Mouse (Mus musculus) forebrain, embryonic 13.5 days (tissue): ENCODE data around the gene Mab21l1. TPM values are rescaled to one million over a fixed set of nuclear protein-coding genes. Genes with fewer than 3 reads are reported as not detected.
A peak's percentile ranks its signal among the peaks of the same experiment; 100 is the strongest.

Experiments used
- ATAC-seq: fragments of 200-750 bp; cut with Nextera tagmentation; 2 replicates; pipeline ENCODE4 v1.8.0; 2017
- H3K27ac ChIP-seq: fragments of 300-500 bp; sonication (generic); 2 replicates; pipeline ENCODE4 v1.5.1; 2015; ENCODE audit warnings: inconsistent platforms, mild to moderate bottlenecking, moderate library complexity
- H3K27me3 ChIP-seq: fragments of 300-500 bp; sonication (generic); 2 replicates; pipeline ENCODE4 v1.6.1; 2015; ENCODE audit warnings: mild to moderate bottlenecking, inconsistent platforms
- H3K36me3 ChIP-seq: fragments of 300-500 bp; sonication (generic); 2 replicates; pipeline ENCODE4 v1.6.1; 2015; ENCODE audit warnings: mild to moderate bottlenecking, inconsistent platforms; ENCODE audit not compliant: poor library complexity, severe bottlenecking
- H3K4me1 ChIP-seq: fragments of 300-500 bp; sonication (generic); 2 replicates; pipeline ENCODE4 v1.6.1; 2015; ENCODE audit warnings: inconsistent platforms
- H3K4me2 ChIP-seq: fragments of 300-500 bp; sonication (generic); 2 replicates; pipeline ENCODE4 v1.6.1; 2015; ENCODE audit warnings: inconsistent platforms, mild to moderate bottlenecking, moderate library complexity
- H3K4me3 ChIP-seq: fragments of 300-500 bp; sonication (generic); 2 replicates; pipeline ENCODE4 v1.5.1; 2015; ENCODE audit warnings: mild to moderate bottlenecking, inconsistent platforms
- H3K9ac ChIP-seq: fragments of 300-500 bp; sonication (generic); 2 replicates; pipeline ENCODE4 v1.6.1; 2015; ENCODE audit warnings: mild to moderate bottlenecking, inconsistent platforms
- H3K9me3 ChIP-seq: fragments of 300-500 bp; sonication (generic); replicated peaks from 2 replicates; pipeline ENCODE4 v1.6.1; 2016; ENCODE audit warnings: inconsistent platforms
- WGBS: fragments of 180-500 bp; shearing (Covaris S2); methylation state at CpG from one replicate; pipeline ENCODE4 v1.1.7; 2015; 5-methylcytosine and 5-hydroxymethylcytosine counted together
- polyA plus RNA-seq: library from polyadenylated mRNA; unstranded; fragments of >200 nt; fragmentation: Nextera tagmentation; extraction: Ambion mirVana; gene quantifications from 2 replicates; pipeline ENCODE4 v1.2.1, GENCODE M21; 2015

Gene Mab21l1
- polyA plus RNA-seq, 1 experiment from 2014 or later: 16.1 TPM

- 3% methylated on average over 11 of the region's 11 CpGs for WGBS
- H3K4me1 ChIP-seq: peaks cover 47% of the 10 kb centered on the region
- H3K4me2 ChIP-seq: peak overlapping the region; percentile 20
- no peak overlapping the region for H3K9ac ChIP-seq
- no peak overlapping the region for H3K4me3 ChIP-seq
- no peaks in the 10 kb centered on the region for H3K9me3 ChIP-seq
- no peaks in the 10 kb centered on the region for H3K36me3 ChIP-seq
- peaks cover 53% of the 10 kb centered on the region for H3K27me3 ChIP-seq
- peak; percentile 82 for ATAC-seq
- H3K27ac ChIP-seq: peak overlapping the region; percentile 49
These were observed 26.3 kb upstream of the Mab21l1 start for GRCm38 (mm10) chr3:55755805-55756601.

DNA sequence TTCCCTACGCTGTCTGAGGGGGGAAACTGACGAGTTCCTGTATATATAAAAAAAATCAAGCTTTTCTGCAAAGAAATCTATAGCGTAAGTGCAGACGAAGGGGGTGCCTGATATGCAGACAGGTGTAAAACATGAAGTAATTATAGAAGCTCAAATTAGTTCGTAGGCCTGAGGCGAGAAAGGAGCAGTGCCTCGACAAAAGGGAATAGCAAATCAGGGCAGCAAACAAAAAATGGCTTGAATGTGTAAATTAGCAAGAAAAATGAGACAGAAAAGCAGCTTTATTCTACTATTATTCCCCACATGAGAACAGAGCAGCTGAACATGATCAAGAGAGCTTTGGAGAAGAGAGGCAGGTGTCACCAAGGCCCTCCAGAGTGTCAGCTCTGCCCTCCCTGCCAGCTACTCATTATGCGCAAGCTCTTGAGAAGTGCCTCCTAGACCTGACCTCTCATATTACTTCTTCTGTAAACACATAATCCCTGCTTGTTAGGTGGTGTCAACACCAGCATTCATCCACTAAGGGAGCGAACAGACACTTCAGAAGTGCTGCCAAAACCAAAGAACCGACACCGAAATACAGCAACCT, 25.6 kb upstream of the Mab21l1 start:
- no peak overlapping the region for H3K9ac ChIP-seq
- peak overlapping the region; percentile 20 for H3K4me2 ChIP-seq
- H3K27ac ChIP-seq: peak overlapping the region; percentile 49
- peaks cover 60% of the 10 kb centered on the region for H3K27me3 ChIP-seq
- no peak overlapping the region for H3K4me3 ChIP-seq
- no peaks in the 10 kb centered on the region for H3K9me3 ChIP-seq
- no peaks in the 10 kb centered on the region for H3K36me3 ChIP-seq
- 9% methylated on average over 11 of the region's 11 CpGs for WGBS
- peak; percentile 79 for ATAC-seq
- peaks cover 40% of the 10 kb centered on the region for H3K4me1 ChIP-seq

DNA sequence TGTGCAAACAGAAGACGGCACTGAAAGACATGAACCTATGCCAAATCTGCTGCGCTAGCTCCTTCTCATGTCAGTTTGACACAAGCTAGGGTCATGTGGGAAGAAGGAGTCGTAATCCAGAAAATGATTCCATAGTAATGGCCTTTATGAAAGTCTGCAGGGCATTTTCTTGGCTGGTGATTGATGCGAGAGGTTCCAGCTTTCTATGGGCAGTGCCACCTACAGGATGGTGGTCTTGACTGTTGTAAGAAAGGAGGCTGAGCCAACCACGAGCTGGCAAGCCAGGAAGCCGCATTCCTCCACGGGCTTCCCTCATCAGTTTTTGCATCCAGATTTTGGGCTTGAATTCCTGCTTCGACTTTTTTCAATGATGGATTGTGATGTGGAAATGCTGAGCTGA, 24.0 kb upstream of the Mab21l1 start:
- Histone ChIP-seq H3K9ac (no peak overlapping the region), H3K4me1 (peaks cover 40% of the 10 kb centered on the region), H3K27ac (peak overlapping the region; percentile 31; the same call in 1 of the 2 replicates), H3K4me2 (no peak overlapping the region), H3K9me3 (no peaks in the 10 kb centered on the region), H3K4me3 (no peak overlapping the region), H3K36me3 (no peaks in the 10 kb centered on the region), H3K27me3 (peaks cover 61% of the 10 kb centered on the region)
- no peak for ATAC-seq
- whole genome bisulfite sequencing: 45% methylated on average over 8 of the region's 8 CpGs

GRCm38 (mm10) chr3:55763591-55763990, 18.7 kb upstream of the Mab21l1 start:
- Histone ChIP-seq H3K4me3 (no peak overlapping the region), H3K9ac (no peak overlapping the region), H3K4me2 (no peak overlapping the region), H3K36me3 (no peaks in the 10 kb centered on the region), H3K4me1 (no peaks in the 10 kb centered on the region), H3K27me3 (peaks cover 75% of the 10 kb centered on the region), H3K9me3 (no peaks in the 10 kb centered on the region), H3K27ac (no peak overlapping the region)
- no peak for ATAC-seq
- 16% methylated on average over 8 of the region's 8 CpGs for WGBS

DNA sequence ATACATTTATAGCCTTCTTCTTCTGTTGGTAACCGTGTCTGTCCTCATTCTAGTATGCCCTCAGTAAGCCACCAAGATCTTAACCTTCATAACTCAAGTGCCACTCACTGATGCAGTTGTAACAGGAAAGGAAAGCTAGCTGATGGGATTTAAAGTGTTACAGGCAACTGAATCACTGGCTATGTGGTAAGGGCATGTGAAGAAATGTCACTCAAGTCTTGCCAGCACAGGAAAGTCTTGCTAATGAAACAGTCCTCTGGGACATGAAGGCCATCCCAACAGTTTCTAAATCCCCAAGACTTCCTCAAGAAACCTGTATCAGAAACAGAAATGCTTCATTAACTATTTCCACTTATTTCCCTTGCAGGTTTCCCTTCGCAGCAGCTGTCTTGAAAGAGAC, 13.7 kb upstream of the Mab21l1 start:
- ATAC-seq: no peak
- H3K4me3 ChIP-seq: no peak overlapping the region
- no peaks in the 10 kb centered on the region for H3K4me1 ChIP-seq
- no peaks in the 10 kb centered on the region for H3K36me3 ChIP-seq
- H3K9ac ChIP-seq: no peak overlapping the region
- peaks cover 35% of the 10 kb centered on the region for H3K27me3 ChIP-seq
- no peak overlapping the region for H3K4me2 ChIP-seq
- WGBS: 89% methylated on average over 2 of the region's 2 CpGs
- no peak overlapping the region for H3K27ac ChIP-seq
- H3K9me3 ChIP-seq: no peaks in the 10 kb centered on the region

- no peaks in the 10 kb centered on the region for H3K9me3 ChIP-seq
- no peak overlapping the region for H3K27ac ChIP-seq
- H3K27me3 ChIP-seq: peaks cover 29% of the 10 kb centered on the region
- no peak overlapping the region for H3K4me2 ChIP-seq
- no peak for ATAC-seq
- WGBS: 46% methylated on average over 2 of the region's 2 CpGs
- H3K36me3 ChIP-seq: no peaks in the 10 kb centered on the region
- H3K4me3 ChIP-seq: no peak overlapping the region
- H3K9ac ChIP-seq: no peak overlapping the region
- peaks cover 3% of the 10 kb centered on the region; the same call in 1 of the 2 replicates for H3K4me1 ChIP-seq
These were observed 13.0 kb upstream of the Mab21l1 start for GRCm38 (mm10) chr3:55769308-55769707.

- H3K4me2 ChIP-seq: no peak overlapping the region
- peak; percentile 57; the same call in 1 of the 2 replicates for ATAC-seq
- peaks cover 27% of the 10 kb centered on the region for H3K27me3 ChIP-seq
- H3K36me3 ChIP-seq: no peaks in the 10 kb centered on the region
- H3K4me3 ChIP-seq: no peak overlapping the region
- 61% methylated on average over 6 of the region's 6 CpGs for WGBS
- H3K4me1 ChIP-seq: peaks cover 8% of the 10 kb centered on the region
- no peak overlapping the region for H3K9ac ChIP-seq
- H3K9me3 ChIP-seq: no peaks in the 10 kb centered on the region
- H3K27ac ChIP-seq: no peak overlapping the region
These were observed 8.1 kb upstream of the Mab21l1 start for GRCm38 (mm10) chr3:55774203-55774602.

DNA sequence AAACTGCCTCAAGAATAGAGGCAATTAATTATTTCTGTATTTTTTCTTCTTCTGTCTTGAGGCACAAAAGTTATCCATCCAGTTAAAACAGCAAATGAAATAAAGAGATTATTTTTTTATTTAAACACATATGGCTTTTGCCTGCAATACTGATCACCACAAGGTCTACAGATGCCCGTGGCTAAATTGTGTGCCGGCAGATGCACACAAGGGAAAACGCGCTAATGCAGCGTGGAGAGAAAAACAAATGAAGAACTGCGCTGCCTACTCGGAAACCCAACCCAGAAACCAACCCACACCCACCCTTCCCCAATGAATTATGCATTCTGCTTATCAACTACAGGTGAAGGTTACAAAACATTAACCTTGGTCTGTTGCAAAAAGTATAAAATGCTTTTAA, 7.1 kb upstream of the Mab21l1 start:
- no peak overlapping the region for H3K4me3 ChIP-seq
- WGBS: 69% methylated on average over 7 of the region's 7 CpGs
- peaks cover 34% of the 10 kb centered on the region for H3K27me3 ChIP-seq
- H3K4me2 ChIP-seq: no peak overlapping the region
- peaks cover 14% of the 10 kb centered on the region for H3K4me1 ChIP-seq
- no peak overlapping the region for H3K9ac ChIP-seq
- ATAC-seq: no peak
- H3K36me3 ChIP-seq: no peaks in the 10 kb centered on the region
- no peak overlapping the region for H3K27ac ChIP-seq
- no peaks in the 10 kb centered on the region for H3K9me3 ChIP-seq

GRCm38 (mm10) chr3:55775753-55776152, 6.6 kb upstream of the Mab21l1 start:
- Histone ChIP-seq H3K4me3 (no peak overlapping the region), H3K9me3 (no peaks in the 10 kb centered on the region), H3K4me1 (peaks cover 19% of the 10 kb centered on the region), H3K36me3 (no peaks in the 10 kb centered on the region), H3K27me3 (peaks cover 40% of the 10 kb centered on the region), H3K4me2 (no peak overlapping the region), H3K27ac (no peak overlapping the region), H3K9ac (no peak overlapping the region)
- ATAC-seq: no peak
- 91% methylated on average over 6 of the region's 6 CpGs for WGBS

- H3K4me1 ChIP-seq: peaks cover 31% of the 10 kb centered on the region
- H3K27me3 ChIP-seq: peaks cover 54% of the 10 kb centered on the region
- 44% methylated on average over 4 of the region's 4 CpGs for WGBS
- no peaks in the 10 kb centered on the region for H3K9me3 ChIP-seq
- no peak overlapping the region for H3K9ac ChIP-seq
- no peaks in the 10 kb centered on the region for H3K36me3 ChIP-seq
- H3K4me2 ChIP-seq: no peak overlapping the region
- no peak for ATAC-seq
- no peak overlapping the region for H3K4me3 ChIP-seq
- no peak overlapping the region for H3K27ac ChIP-seq
These were observed 4.8 kb upstream of the Mab21l1 start for GRCm38 (mm10) chr3:55777501-55777900.

DNA sequence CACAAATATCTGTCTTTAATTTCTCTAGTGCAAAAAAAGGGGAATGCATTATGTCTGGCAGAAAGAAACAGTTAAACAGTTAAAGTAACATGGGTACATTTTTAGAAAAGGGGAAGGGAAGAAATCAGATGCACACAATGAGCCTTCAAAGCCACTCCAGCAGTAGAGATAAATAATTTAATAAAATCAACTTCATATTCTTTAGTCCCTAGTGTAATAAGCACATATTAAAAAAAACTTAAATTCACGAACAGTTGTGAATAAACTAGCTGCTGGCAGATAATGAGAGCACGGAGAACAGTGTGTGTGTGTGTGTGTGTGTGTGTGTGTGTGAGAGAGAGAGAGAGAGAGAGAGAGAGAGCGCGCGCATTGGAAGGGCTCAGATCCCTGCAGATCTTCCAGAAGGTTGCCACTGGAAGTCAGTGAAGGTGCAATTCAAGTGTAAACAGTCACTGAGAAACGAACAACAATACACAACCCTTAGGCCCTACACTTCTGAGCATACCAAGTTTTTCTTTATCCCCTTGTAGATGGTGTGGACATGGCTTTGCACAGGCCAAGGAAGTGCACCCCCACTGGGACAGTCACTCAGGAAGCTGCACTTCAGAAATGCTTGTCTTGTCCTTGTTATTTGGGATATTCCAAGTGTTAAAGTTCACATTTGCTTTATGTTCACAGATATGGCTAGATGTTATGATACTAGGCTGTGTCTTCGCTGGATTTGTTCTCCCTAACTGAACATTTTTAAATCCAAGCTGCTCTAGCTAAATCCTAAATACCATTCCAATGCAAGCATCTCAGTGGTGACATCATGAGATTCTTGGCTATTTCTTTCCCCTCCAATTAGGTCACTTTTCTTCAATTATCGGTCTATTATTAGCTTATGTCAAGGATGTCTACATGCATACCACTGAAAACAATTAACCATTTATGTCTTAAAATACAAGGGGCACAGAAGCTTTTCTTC, 3.3 kb upstream of the Mab21l1 start:
- Histone ChIP-seq H3K4me2 (no peak overlapping the region), H3K4me3 (no peak overlapping the region), H3K36me3 (no peaks in the 10 kb centered on the region), H3K27ac (no peak overlapping the region), H3K9me3 (no peaks in the 10 kb centered on the region), H3K9ac (no peak overlapping the region), H3K27me3 (peaks cover 69% of the 10 kb centered on the region), H3K4me1 (peaks cover 44% of the 10 kb centered on the region)
- WGBS: 27% methylated on average over 8 of the region's 8 CpGs
- no peak for ATAC-seq
